Mouse (Mus musculus) left cerebral cortex, postnatal 4 days (tissue): ENCODE data around the gene Npr3. TPM values are rescaled to one million over a fixed set of nuclear protein-coding genes. Genes with fewer than 3 reads are reported as not detected.

ENCODE experiments used
- DNase-seq: peaks from one replicate; pipeline ENCODE4 v3.0.0-alpha.2; 2022
- intact Hi-C: fragments of 180-260 bp; cut with DNase I; formaldehyde crosslinking; loops from one replicate; pipeline ENCODE4 v1.15.1; 2025
- total RNA-seq, 2 experiments: library from RNA; stranded (reverse); gene quantifications; 2 replicates each; pipeline ENCODE4 v1.2.3; 2021

Gene Npr3
- 10 to 100 TPM; 12.4 to 13.1 TPM for total RNA-seq

DNA sequence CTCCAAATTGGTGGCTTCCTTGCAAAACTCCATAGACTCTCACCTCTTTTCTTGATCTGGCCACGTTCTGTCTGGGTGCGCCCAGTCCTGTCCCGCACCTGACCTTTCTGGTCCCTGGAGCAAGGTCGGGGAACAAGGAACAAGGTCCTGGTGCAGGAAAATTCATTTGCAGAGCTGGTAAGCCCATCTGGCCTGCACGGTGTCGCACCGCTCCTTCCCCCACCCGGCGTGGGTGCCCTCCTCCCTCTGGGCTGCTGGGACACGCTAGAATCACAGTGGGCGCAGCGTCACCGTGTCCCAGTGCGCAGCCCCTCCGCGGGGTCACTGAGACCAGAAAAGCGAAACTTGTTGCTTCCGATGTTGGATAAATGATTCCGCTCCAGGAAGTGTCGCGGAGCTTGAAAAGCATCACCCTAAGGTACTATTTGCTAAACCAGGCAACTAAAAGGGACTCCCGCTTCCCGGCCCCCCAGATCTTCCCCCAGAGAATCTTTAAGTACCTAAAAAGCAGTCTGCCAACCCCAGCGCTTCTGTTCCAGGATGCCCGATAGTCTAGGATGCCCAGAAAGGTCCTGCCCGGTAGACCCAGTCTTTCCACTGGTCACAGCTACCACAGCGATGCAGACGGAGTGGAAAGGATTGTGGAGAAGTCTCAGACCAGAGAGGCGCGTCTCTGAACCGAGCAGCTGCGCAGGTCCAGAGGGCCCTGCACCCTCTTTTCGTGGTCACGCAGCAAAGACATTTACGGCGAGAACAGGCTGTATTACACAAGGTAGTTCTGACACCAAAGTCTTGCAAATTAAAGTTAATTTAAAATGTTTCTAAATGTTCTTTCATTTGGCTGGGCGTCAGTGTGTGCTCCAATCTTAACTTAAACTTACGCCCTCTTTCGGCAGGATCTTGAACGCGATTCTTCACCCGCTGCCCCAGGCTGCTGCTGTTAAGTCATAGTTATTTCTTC lies at the start of gene Npr3:
Gene Npr3 (minus strand): TSS at position 717 of the 961 bp plus-strand sequence.
- intact Hi-C loops, result loop anchor here (5.0 kb wide), 2 partner anchors 155 to 315 kb away; no protein-coding TSS in a partner anchor
- no peak for DNase-seq

DNA sequence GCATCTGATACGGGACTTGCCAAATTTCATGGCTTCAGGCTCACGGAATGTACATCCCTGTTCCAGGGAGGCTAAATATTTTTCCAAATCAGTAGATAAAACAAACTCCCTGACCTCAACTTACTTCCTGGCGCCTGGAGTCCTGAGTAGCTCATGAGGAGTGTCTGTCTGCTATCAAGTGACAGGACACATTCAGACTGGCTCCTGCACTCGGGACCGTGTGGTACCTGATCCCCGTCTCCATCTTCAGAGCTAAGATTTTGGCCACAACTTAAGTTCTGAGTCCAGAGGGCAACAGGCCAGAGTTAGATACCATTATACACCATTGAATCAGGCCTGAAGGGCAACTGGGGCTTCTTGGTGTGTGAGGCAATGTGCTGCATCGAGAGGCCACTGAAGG lies 49.0 kb upstream of the Npr3 start:
- intact Hi-C loops, result no loop called here
- DNase-seq, result no peak

DNA sequence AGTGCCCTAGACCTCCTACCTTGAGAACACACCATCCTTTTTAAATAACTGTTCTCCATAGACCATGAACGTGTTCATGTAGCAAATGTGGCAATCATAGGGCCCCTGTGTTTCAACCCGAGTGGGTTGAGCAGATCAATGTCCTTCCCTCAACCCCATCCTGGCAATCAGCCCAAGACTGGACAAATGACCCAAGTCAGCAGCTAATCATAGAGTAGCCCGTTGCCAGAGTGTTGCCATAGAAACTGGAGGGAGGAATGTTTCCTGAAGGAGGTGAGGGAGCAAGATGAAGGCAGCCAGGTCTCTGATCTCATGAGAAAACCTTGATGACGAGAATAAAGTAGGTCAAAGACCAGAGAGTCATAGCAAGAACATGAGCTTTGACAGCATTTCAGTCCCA lies 47.1 kb upstream of the Npr3 start:
- intact Hi-C loops, result no loop called here
- no peak for DNase-seq

DNA sequence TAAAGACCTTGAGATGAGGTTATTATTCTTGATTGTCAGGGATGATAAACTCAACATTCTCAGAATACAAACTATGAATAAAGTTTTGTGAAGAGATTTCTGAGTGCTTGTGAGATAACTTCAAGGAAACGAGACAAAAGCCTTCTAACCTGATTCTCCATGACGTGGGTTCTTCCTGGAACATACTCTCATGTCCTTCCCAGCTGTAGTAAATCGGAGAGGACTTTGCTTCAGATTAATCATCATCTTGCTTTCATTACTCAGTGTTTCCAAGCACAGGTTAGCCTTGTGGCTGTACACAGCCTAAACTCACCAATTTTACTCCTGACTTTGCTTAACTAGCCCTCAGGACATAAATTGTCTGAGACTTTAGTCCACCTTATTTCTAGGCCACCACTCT lies 45.1 kb upstream of the Npr3 start:
- intact Hi-C loops, result no loop called here
- no peak for DNase-seq

DNA sequence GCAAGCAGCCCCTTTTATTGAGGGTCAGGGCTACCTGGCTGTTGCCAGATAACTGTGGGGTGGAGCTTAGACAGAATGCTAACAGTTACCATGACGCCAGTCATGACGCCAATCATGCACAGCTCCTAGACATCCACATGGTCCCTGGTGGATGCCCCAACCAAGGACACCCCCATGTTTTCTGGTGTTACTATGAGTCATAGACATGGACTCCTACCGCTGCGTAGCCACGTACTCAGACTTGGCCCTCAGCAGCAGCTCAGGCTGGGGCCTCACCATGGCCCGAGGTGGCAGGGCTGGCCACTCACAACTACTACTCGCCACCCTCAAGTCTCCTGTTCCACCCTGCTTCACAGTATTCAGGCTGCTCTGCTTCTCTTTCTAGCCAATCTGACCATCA lies 44.1 kb upstream of the Npr3 start:
- DNase-seq, result no peak
- intact Hi-C loops, result no loop called here

DNA sequence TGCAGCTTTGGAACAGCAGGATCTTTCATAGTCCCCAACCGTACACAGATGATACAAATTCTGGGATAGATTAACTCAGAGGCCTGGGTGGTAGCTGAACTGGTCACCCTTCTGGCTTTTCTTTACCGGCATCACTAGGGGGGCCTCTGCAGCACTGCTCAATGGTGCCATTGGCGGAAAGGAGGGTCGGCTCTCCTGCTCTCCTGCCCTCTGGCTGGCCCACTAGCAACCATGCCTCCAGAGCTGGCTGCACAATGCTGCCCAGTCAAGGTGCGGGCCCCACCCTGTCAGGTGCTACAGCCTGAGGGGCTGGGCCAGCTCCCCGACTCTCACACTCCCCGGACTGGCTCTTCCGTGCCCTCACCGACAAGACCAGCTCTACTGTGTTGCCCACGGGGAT lies 43.1 kb upstream of the Npr3 start:
- DNase-seq, result no peak
- intact Hi-C loops, result no loop called here

DNA sequence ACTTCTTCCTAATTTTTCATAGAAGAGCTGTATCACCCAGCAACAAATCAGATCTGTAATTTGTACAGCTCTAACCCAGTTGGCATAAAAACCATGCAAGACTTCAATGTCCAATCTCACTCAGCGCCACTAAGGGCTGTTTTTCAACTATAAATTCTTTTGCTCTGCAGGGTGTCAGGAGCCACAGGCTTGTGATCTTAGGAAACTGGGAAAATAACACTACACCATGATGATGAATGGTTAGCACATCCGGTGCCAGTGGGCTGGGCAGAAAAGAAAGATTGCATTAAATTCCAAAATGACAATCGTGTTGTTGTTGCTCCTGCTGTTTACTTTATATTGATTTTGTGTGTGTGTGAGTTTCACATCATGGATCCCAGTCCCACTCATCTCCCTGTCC lies 42.4 kb upstream of the Npr3 start:
- intact Hi-C loops, result no loop called here
- DNase-seq, result no peak

DNA sequence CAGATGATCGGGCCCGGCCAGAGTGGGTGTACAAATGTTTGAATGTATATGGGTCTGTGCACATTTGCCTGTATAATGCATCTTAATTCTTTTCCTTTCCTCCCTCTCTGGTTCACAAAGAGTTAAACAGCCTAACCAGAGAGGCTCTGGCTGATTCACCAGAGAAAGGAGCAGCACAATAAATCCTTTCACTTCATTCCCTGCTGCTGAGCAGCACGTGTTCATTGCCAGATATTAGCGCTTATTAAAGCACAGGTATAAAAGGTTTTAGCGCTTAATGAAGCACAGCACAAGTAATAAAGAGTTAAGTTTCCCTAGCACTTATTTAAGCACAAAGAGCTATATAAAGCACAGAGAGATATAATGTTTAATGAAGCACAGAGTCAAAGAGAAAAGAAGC lies 33.8 kb upstream of the Npr3 start:
- DNase-seq, result no peak
- intact Hi-C loops, result no loop called here

DNA sequence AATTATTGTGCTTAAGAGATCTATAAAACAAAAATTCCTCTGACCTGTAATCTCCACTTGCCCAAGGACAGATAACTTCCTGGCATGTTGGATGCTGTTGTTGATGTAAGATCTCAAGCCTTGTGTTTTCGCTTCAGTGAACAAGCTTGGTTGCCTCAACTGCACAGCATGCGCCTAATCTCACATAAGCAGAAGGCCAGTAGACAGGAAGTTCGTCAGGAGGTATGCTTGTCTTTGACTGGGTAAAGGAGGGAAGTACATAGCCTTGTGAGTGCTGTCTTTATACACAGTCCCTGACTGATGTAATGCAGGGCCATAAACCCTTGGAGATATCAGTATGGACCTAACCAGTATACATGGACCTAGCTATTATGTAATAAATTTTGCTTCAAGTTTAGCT lies 20.7 kb upstream of the Npr3 start:
- no peak for DNase-seq
- intact Hi-C loops, result no loop called here

DNA sequence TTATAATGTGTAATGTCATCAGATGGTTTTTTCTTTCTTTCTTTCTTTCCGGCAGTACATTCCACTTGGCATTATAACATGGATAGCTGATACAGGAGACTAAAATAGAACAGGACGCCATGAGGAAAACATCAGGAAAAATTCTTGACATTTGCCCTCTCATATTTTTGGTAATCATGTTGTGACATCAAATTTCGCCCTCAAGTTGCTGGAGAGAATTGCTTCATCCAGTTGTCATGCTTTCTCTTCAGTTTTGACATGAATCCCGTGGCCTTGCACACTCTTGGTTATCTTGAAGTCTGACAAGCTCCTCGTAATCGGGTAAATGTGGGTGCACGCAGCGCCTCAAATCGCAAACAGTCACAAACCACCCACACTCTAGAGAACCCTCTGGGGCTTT lies 7.0 kb upstream of the Npr3 start:
- intact Hi-C loops, result no loop called here
- no peak for DNase-seq

DNA sequence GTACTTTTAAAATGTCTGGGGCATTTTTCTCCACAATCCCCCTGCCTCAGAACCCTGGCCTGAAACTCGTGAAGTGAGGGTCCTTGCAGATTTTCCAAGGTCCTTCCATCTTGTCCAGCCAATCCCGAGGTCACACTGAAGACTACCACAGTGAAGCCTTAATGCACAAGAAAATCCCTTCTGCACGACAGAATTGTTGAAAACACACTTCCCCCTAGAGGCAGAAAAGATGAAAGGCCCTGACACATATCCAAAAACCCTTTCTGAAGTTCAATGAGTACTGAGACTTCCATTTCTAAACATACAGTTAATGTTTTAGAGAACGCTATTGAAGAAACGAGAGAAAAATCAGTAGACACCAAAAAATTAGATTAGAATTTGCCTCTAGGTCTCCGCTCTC lies 2.8 kb upstream of the Npr3 start:
- no peak for DNase-seq
- intact Hi-C loops, result loop anchor here (5.0 kb wide), 2 partner anchors 158 to 318 kb away; no protein-coding TSS in a partner anchor

DNA sequence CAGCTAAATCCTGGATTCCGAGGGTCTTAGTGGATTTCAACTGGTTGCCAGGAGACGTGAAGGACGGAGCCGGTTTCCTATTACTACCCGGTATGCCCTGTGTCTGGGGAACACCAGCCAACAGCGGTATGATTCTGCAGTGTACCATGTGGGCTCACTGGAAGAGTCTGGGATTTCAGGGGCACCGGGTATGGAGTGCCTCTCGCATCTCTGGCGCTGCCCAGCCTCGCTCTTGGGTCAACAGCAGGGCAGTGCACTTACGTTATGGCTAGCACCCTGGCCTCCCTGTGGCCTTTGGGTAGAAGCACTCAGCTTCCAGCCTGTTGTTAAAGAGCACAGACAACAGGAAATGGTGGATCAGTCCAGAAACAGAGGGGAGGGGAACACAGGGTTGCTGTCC lies 1.1 kb upstream of the Npr3 start:
- intact Hi-C loops, result loop anchor here (5.0 kb wide), 2 partner anchors 156 to 316 kb away; no protein-coding TSS in a partner anchor
- DNase-seq, result no peak

DNA sequence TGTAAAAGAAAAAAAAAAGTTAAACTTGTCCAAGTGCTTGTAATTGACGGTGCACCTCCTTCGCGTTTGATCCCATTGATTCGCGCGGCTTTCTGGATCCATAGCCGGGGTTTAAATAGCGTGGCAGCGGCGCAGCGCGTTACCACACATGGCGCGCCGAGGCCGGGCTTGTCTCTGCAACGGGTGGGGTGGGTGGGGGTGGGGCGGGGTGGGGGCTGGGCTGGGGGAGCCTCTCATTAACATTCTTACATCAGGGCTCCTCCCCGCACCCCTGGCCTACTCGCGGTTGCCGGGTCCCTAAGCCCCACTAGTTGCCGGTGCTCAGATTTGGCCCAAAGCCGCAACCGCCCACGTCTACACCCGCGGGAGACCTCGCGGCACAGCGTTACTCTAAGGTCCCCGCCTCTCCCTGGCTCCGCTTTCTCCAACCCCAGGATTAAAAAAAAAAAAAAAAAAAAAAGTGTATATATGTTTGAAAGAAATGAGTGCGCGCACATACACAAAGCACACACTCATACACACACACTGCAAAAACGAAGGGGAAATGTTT lies 991 bp downstream of the Npr3 start:
- no peak for DNase-seq
- intact Hi-C loops, result loop anchor here (5.0 kb wide), 2 partner anchors 154 to 314 kb away; no protein-coding TSS in a partner anchor

DNA sequence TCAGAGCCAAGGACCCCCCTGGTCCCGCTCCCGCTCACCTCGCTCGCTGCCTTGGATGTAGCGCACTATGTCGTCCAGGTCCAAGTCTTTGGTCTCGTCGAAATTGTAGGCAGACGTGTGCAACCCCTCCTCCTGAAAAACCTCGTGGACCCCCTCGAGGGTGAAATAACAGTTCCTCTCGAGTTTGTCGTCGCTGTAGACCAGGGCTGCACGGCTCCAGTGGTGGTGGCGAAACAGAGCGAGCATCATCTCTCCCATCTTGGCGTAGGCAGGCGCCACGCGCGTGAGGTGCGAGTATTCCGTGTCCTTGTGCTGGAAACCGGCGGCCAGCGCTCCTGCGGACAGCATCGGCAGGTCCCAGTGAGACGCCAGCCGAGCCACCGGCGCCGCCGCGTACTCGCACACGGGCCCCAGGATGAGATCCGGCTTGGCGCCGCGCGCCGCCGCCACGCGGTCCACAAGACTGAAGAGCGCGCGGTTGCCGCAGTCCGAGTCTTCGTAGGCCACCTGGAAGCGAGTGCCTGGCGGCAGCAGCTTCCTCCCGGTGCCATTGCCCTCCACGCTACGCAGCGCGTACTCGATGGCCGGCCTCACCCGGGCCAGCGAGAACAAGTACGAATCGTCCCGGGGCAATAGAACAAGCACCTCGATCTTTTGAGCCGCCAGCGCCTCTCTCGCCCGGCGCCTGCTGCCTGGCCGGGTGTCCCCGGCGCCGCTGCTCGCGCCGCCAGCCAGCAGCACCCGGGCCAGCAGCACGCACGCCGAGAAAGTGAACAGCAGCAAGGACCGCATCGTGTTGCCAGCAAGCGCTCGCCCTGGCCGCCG lies 2.0 kb downstream of the Npr3 start:
- intact Hi-C loops, result loop anchor here (5.0 kb wide), 2 partner anchors 153 to 313 kb away; no protein-coding TSS in a partner anchor
- DNase-seq, result no peak

DNA sequence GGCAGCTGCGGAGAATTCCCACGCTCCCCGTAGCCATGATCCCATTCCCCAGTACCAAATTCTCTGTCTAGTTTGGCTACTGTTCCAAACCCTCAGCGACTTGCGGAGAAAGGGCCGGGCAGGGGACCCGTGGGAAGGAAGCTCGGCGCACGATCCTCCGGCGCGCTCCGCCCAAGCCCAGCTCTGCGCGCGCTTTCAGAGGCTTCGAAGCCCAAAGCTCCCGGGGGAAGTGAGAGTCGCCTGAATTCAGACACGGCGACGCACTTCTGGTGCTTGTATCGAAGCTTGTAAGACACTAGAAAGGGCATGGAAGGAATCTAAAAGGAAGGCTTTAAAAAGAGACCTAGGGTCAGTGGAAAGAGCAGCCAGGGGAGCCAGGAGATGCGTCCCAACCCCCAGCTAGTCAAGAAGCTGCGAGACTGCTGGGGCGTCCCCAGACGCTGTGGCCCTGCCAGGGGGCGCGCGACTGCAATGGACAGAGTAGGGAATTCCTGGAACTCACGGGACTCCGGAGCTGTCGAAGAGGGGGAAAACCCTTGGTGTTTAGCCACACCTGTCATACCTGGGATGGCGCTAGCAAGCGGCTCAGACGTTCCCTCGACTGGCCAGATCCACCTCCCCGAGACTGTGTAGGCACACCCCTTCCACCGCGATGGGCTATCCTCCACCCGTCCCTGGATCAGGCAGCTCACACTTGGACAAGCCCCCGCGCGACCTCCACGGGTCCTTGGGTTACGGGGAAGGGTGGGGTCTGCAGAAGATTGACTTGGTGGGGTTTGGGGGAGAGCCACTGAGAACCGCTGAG lies 2.8 kb downstream of the Npr3 start:
- DNase-seq, result no peak
- intact Hi-C loops, result no loop called here

DNA sequence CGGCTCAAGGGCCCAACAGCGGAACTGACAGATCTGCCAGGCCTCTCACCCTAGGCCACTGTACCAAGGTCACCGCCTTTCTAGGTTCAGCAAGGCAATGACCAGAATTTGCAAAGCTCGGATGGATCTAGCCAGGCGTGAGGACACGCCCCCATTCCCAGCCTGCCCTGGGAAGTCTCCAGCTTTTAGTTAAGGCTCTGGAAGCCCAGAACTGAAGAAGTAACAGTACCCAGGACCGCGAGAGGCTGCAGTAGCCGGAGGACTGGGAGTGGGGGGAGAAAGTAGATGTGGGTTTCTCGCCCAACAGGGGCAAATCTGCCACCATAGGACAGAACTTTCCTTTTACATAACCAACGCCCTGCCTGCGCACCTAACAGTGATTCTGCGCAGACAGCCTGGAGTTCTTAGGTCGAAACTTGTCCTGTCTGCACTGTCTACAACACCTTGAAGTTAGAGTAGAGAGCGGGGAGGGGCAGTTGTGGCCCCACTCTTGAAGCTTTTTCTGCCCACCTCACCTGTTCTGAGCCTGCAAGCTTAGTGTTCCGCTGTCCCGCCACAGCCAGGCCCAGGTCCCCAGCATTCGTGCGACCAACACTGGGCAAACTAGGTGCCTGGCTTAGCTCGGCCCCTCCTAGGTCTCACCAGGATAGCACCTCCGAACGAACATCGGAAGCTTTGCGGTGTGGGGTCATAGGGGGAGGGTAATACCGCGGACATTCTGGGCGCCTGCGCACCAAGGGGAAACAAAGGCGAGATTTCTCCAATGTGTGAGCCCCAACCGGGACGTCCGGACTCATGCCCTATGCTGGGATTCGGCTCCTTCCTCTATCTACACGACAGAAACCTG lies 3.7 kb downstream of the Npr3 start:
- intact Hi-C loops, result no loop called here
- DNase-seq, result no peak

DNA sequence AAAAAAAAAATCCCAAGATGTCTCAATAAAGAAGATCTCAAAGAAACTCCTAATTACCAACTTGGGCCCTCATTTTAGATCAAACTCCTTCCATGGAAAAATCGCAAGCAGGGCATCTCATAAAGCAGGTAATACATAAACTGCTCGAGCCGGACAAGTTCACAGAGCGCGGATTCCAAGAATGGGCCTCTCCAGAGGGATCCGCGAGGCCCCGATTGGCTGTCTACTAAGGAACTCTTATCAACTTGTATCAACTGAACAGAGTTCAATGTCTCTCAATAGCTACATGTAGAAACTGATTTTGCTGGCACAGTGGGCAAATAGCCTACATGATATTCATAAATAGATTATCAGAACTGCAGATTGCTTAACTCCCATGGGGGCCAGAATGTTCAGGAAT lies 9.5 kb downstream of the Npr3 start:
- intact Hi-C loops, result no loop called here

DNA sequence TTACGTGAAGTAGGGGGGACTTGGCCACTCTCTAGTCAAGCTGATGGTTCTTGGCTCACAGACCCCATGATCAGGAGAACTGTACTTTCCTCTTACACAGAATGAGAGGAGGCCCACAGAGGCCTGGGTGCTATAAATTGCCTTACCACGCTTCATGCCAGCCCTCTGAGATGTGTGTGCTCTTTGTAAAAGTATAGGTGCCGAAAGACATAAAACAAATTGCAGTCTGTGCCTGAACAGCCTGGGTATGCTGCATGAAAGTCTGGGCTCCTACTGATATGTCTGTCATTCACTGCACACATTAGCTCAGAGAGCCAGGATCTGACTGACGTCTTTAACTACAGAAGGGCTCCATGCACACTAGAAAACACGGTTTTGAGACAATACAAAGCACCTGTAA lies 9.9 kb downstream of the Npr3 start:
- intact Hi-C loops, result no loop called here
- DNase-seq, result no peak

More for the DNA sequence above, 9.5 kb downstream of the Npr3 start:
- no peak for DNase-seq

DNA sequence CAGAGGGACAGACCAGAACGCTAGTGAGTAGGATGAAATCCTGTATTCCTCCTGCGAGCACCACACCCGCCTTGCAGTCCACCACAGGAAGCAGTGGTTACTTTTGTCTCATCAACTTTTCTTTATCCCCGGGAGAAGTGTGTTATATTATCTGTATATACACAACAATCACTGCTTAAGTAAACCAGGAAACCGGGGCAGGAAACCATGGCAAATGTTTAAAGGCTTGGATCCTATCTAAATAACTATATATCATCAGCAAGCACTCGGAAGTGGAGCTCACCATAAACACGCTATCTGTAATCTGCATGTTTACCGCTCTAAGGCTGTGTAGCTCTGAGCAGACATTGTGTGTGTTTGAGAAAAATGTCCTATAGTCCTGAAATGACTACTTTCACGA lies 13.1 kb downstream of the Npr3 start:
- intact Hi-C loops, result no loop called here

More for the DNA sequence above, 13.1 kb downstream of the Npr3 start:
- DNase-seq, result no peak
